Mouse (Mus musculus) stomach, postnatal 0 days (tissue): ENCODE data around the gene Csgalnact2.

Experiments used
- CTCF ChIP-seq: IDR thresholded peaks from 2 replicates; pipeline ENCODE4 v1.5.1; 2016; ENCODE audit warnings: antibody characterized with exemption, low read depth, mild to moderate bottlenecking, moderate library complexity
- EP300 ChIP-seq: optimal IDR thresholded peaks from 2 replicates; pipeline ENCODE3; 2016; ENCODE audit warnings: antibody characterized with exemption

- TF ChIP-seq CTCF (peak; percentile 46), EP300 (no peak)
Observed at GRCm38 (mm10) chr6:118087955-118088354, 51.0 kb downstream of the Csgalnact2 start.
